Mouse (Mus musculus) megakaryocyte-erythroid progenitor cell, adult 5-6 weeks (primary cell): ENCODE data around the gene Gm37240. TPM values are rescaled to one million over a fixed set of nuclear protein-coding genes. Genes with fewer than 3 reads are reported as not detected.

Experiments used
- ATAC-seq: replicated peaks from 2 replicates; pipeline ENCODE4 v1.8.0; 2016; ENCODE audit warnings: mild to moderate bottlenecking, inconsistent platforms; ENCODE audit not compliant: severe bottlenecking, poor library complexity, low FRiP score, low TSS enrichment
- total RNA-seq, 2 experiments: library from RNA; stranded (forward) in 1 of 2; stranded (reverse) in 1 of 2; fragments of 200-1000, 215-1000 nt in 1 of 2; fragments of >200 nt in 1 of 2; fragmentation: Nextera tagmentation in 1 of 2; gene quantifications; 2 replicates each; pipeline ENCODE4 v1.2.3; 2014 to 2017

Gene Gm37240
- total RNA-seq, 2 experiments from 2014 or later = not detected

DNA sequence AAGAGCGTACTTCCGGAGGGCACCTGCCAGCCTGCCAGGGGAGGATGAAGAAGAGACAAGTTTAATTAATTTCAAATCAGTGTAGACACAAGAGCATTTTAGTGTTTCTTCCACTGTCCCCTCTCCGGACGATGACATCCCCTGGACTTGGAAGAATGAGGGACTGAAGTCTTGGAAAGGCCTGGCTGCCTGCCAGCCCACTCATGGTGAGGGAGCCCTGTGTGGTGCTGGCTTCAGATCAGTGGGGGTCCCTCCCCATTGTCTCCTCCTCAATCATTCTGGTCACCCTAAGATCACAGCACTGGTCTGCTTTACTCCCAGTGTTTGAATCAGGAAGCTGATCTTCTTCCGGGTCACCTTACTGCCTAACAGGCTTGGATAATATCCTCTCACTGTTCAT, 1185.4 kb downstream of the Gm37240 start:
- no peak for ATAC-seq

- ATAC-seq = no peak
Observed at GRCm38 (mm10) chr3:84701509-84701908, 1185.8 kb downstream of the Gm37240 start.

- ATAC-seq = no peak
Observed at GRCm38 (mm10) chr3:84696428-84696917, 1190.8 kb downstream of the Gm37240 start.

- no peak for ATAC-seq
Observed at GRCm38 (mm10) chr3:84695867-84696361, 1191.4 kb downstream of the Gm37240 start.

DNA sequence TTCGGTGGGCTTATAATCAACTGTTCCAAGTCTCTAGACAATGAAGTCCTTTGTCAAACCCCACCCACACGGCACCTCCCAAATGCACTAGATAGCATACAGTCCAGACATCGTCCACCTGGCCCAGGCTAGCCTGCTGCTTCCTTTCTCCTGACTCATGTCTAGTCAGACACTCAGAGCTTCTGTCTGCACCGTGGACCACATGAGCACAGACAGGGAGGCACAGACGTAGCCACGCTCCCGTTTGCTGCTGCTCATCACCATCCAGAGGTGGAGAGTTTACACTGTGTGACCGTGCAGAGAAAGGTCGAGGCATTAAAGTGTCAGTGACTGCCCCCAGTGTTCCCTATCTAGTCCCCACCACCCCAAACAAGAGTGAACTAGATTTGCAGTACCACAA, 1191.9 kb downstream of the Gm37240 start:
- no peak for ATAC-seq

GRCm38 (mm10) chr3:84693886-84694285, 1193.4 kb downstream of the Gm37240 start:
- ATAC-seq = no peak

GRCm38 (mm10) chr3:84692647-84693199, 1194.6 kb downstream of the Gm37240 start:
- ATAC-seq = 0 out of 2 replicates have a peak, but pooled peaks have one; percentile 58

DNA sequence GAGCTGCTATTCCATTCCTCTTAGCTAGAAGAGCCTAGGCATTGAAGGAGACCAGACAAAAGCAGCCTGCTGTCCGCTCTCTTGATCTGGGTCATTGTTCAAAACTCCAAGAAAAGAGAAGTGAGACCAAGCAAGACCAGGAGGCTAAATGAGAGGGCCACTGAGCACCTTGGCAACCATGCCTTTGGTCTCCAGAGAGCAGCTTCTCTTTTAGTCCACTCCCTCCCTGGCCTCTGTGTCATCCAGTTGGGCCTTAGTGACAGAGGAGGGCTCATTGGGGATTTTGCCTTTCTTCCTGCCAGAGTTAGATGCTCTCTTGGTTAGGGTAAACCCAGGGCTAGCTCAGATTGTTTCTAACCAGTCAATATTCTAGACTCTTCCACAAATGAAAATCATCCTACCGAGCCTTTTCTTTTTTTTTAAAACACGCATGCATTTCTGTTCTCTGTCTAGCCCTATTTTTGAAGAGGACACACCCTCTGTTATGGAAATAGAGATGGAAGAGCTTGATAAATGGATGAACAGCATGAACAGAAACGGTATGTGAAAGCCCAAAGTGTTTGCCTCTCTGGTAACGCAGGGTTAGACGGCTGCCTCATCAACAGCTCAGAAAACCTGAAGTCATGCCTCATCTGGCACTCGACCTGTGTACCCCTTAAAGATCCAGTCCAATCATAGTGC, 1197.1 kb downstream of the Gm37240 start:
- ATAC-seq = no peak

GRCm38 (mm10) chr3:84689656-84690055, 1197.7 kb downstream of the Gm37240 start:
- no peak for ATAC-seq

GRCm38 (mm10) chr3:84688176-84688575, 1199.1 kb downstream of the Gm37240 start:
- ATAC-seq = no peak

- ATAC-seq = no peak
Observed at GRCm38 (mm10) chr3:84687488-84687846, 1199.9 kb downstream of the Gm37240 start.

DNA sequence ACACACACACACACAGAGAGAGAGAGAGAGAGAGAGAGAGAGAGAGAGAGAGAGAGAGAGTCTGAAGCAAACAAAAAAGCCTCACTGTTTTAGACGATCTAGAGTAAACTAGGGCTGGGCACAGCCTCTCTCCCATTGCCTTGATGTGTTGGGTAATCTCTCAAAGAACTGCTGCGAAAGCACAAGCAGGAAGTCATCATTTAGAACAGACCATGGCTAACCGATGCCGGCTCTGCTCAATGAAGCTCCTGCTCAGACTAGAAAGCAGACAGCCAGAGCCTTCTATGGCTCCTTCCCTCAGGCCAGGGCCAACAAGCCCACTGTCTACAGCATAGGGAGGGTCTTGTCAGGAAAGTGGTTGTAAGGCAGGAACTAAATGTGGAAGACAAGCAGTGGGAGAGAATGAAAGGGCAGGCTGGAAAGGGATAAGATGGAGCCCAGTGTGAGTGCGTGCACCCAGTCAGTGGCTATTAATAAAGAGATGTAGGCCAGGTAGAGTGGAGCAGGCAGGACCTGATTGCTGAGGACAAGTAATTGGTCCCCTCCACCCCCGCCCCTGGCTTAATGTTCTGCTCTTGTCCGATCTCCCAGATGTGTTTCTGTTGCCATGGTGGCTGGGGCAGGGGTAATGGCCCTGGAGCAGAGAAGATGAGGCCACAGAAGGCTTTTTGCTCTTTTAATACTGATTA, 1200.4 kb downstream of the Gm37240 start:
- ATAC-seq = no peak

GRCm38 (mm10) chr3:84686294-84686672, 1201.0 kb downstream of the Gm37240 start:
- ATAC-seq = no peak

GRCm38 (mm10) chr3:84685662-84686293, 1201.5 kb downstream of the Gm37240 start:
- ATAC-seq = no peak

GRCm38 (mm10) chr3:84683788-84684187, 1203.5 kb downstream of the Gm37240 start:
- no peak for ATAC-seq

GRCm38 (mm10) chr3:84681699-84682098, 1205.6 kb downstream of the Gm37240 start:
- ATAC-seq = no peak

DNA sequence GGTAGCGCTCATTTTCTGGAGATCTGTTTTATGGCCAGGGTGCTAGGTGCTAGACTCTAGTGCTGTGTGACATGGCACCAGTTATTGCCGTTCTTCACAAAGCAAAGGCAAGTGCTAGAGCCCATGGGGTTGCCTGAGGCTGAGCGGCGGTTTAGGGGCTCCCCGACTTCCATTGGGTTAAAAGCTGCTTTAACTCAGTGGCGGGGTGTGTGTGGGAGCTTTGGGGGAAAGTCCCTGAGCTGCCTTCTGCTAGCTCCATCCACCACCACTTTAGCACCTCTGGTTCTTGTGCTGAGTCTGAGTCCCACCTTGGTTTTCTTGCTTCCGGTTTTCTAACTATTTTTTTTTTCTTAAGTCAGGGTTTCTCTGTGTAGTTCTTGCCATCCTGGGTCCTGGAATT, 1207.3 kb downstream of the Gm37240 start:
- ATAC-seq = no peak

DNA sequence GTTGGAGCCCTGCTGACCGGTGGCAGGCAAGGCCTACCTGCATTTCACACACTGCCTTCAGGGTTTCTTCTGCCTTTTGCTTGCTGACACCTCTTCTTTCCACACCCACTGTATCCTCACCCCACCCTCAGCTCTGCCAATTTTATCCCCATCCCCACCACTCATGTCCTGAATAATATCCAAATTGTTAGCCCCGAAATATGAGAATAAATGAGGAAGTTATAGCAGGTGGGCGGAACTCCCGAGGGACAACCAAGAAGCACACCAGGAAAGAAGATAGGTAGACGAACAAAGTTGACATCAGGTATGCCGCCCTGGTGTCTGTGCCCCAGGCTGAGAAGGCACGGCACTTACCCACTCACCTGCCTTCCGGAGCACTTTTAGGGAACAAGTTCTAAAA, 1207.8 kb downstream of the Gm37240 start:
- no peak for ATAC-seq

- peak; percentile 60 for ATAC-seq
Observed at GRCm38 (mm10) chr3:84678891-84679290, 1208.4 kb downstream of the Gm37240 start.

GRCm38 (mm10) chr3:84675710-84676109, 1211.6 kb downstream of the Gm37240 start:
- ATAC-seq = no peak
